Mouse (Mus musculus): ENCODE data around the gene Anapc4. TPM values are rescaled to one million over a fixed set of nuclear protein-coding genes. Genes with fewer than 3 reads are reported as not detected.

The Anapc4 gene
- polyA plus RNA-seq (2021) = 179 TPM

DNA sequence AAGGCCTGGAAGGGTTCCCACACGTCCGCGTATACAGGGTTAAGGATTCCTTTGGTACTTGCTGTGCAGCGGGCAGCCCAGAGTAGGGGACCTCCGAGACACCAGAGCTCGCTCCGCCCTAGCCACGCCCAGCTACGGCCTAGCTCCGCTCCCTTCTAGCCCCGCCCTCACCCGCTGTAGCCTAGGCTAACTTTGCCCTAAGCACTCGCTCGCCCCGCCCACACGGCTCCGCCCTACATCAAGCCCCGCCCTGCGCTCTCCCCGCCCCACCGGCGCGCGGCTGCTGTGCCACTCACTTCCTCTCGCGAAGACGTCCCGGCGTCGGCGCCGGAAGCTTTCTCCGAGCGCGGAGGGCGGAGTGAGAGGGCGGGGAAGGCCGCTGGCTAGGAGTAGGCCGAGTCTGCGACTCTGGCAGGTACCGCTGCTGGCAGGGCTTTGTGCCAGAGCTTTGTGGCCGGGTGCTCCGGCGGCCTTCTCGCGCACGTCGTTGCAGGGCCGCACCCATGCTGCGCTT, at the start of gene Anapc4:
Gene Anapc4 (plus strand): TSS at position 252 of the 514 bp plus-strand sequence.
- POLR2A ChIA-PET = interaction anchor here (0.6 to 1.2 kb wide), 3 partner anchors 9 to 295 kb away, joined by 3 read pairs; no protein-coding TSS in a partner anchor
- DNase-seq (ENCODE audit: low read depth, low spot score) (peak; percentile 91), ATAC-seq (peak; percentile 98)
- CTCF ChIA-PET = interaction anchor here (1.0 to 1.9 kb wide), 2 partner anchors 13 to 290 kb away, joined by 3 to 6 read pairs; no protein-coding TSS in a partner anchor
- in situ Hi-C loops (cut with MboI; ENCODE audit: low pct_unique_long_range_greater_than_20kb) = no loop called here
- H3K27me3 ChIP-seq = no peaks in the 10 kb centered on the region
- no peak for TF ChIP-seq CTCF (IDR thresholded peaks at IDR 0.05)

DNA sequence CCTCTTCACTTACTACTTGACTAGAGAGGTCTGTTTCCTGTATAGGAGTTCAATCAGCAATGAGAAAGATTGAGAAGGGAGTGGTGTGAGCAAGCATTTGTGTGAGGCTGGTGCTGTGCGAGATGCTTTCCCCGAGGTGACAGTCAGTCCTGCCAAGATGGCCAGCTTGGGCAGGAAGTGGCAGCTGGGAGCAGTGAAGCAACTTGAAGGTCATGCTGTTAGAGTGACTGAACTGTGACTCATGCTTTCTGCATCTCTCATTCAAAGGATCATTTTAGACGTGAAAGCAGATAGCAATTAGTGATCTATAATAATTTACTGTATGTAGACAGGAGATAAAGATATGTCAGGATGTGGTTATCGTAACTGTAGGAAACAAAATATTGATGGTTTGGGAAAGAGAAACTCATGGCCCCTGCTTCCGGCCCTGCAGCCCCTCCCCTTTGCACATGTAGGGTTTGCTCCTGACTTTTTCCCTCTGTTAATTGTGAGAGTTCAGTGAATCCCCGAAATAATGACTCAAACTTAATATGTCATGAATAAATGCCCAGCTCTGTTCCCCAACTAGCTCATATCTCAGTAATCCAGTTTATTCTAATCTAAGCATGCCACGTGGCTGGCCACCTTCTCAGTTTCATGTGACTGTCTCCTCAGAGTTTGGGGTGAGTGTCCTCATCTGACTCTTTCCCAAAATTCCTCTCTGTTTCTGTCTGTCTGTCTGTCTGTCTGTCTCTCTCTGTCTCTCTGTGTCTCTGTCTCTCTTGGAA, 47.1 kb upstream of the Anapc4 start:
- H3K27me3 ChIP-seq = no peaks in the 10 kb centered on the region
- POLR2A ChIA-PET = no interaction called here
- CTCF ChIA-PET = interaction anchor here (1.0 to 1.6 kb wide), 2 partner anchors 33 to 53 kb away, joined by 3 read pairs; no protein-coding TSS in a partner anchor
- in situ Hi-C loops (cut with MboI; ENCODE audit: low pct_unique_long_range_greater_than_20kb) = no loop called here
- DNase-seq (ENCODE audit: low read depth, low spot score) = peak; percentile 28
- ATAC-seq = peak; percentile 32
- no peak for TF ChIP-seq CTCF (IDR thresholded peaks at IDR 0.05)

DNA sequence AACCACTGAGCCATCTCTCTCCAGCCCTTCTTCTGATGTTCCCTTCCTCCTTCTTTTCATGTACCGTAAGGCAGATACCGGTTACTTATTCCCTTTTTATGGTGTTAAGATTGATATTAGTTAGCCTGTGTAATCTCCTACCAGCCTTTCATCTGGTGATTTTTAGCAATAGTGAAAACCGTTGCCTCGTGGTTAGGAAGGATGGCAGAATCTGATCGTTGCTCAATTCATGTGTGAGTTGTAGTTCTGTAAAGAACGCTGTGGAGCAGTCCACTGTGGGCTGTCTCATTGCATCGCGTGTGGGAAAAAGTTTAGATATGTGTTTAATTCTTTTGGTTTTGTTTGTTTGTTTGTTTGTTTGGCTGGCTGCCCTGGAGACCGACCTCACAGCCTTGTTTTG, 40.6 kb upstream of the Anapc4 start:
- in situ Hi-C loops (cut with MboI; ENCODE audit: low pct_unique_long_range_greater_than_20kb) = no loop called here

DNA sequence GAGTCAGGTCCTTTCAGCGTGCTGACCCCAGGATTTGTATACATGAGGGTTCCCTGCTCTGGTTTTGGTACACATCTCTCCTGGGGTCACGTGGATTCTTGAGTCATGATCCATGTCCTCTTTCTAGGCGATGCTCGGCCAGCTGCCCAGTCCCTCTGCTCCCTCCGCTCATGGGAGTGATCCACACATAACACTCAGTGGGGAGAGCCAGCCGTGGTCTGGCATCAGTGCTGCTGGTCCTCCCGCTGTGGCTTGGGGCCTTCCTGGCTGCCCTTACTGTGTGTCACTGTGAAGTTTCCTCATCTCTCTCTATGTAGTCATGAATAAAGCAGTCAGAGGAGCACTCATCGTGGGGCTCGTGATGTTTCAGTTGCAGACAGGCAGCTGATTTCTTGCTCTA, 39.7 kb upstream of the Anapc4 start:
- ChIA-PET POLR2A (no interaction called here), CTCF (interaction anchor here (0.7 to 1.4 kb wide), 2 partner anchors 8 to 29 kb away, joined by 3 read pairs; no protein-coding TSS in a partner anchor)
- no peaks in the 10 kb centered on the region for H3K27me3 ChIP-seq
- DNase-seq (ENCODE audit: low read depth, low spot score) (peak; percentile 39), ATAC-seq (peak; percentile 68)
- no peak for TF ChIP-seq CTCF (IDR thresholded peaks at IDR 0.05)
- in situ Hi-C loops (cut with MboI; ENCODE audit: low pct_unique_long_range_greater_than_20kb) = no loop called here

More for the DNA sequence above, 40.6 kb upstream of the Anapc4 start:
- ATAC-seq (no peak), DNase-seq (ENCODE audit: low read depth, low spot score) (no peak)
- ChIA-PET CTCF (interaction anchor here (1.0 to 1.4 kb wide), 2 partner anchors 9 to 12 kb away, joined by 3 to 4 read pairs; no protein-coding TSS in a partner anchor), POLR2A (no interaction called here)
- no peaks in the 10 kb centered on the region for H3K27me3 ChIP-seq
- TF ChIP-seq CTCF (IDR thresholded peaks at IDR 0.05) = no peak

DNA sequence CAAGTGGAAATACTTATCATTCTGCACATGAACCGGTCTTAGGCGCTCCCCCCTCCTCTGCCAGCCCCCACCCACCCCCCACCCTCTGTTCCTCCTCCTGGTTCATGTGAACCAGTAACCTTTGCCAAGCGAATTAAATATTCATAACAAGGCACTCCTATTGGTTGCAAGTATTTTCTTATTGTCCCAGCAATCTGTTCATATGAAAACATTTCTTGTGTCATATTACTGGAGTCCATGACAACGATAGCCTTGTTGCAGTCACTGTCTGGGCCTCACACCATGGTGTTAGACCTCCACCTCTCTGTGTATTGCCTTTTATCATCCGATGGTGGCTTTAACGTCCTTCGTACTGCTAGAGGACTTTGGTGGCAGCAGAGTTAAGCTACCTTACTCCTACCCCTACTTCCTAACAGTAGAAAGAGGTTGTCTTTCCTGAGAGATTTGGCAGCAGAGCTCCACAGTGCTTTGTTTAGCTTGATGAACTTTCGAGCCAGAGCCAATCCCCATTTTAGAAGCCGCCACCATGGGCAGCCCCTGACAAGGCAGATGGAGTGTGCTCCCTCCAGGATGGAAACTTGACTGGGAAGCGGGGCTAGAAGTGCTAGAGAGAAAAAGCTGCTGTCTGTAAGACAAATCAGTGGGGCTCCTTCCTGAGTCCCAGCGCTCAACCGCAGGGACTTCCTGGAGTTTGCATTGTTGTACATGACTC, 34.4 kb upstream of the Anapc4 start:
- CTCF ChIA-PET = no interaction called here
- in situ Hi-C loops (cut with MboI; ENCODE audit: low pct_unique_long_range_greater_than_20kb) = no loop called here
- no peaks in the 10 kb centered on the region for H3K27me3 ChIP-seq
- DNase-seq (ENCODE audit: low read depth, low spot score) = no peak
- POLR2A ChIA-PET = no interaction called here
- TF ChIP-seq CTCF (IDR thresholded peaks at IDR 0.05) = no peak
- ATAC-seq = no peak

DNA sequence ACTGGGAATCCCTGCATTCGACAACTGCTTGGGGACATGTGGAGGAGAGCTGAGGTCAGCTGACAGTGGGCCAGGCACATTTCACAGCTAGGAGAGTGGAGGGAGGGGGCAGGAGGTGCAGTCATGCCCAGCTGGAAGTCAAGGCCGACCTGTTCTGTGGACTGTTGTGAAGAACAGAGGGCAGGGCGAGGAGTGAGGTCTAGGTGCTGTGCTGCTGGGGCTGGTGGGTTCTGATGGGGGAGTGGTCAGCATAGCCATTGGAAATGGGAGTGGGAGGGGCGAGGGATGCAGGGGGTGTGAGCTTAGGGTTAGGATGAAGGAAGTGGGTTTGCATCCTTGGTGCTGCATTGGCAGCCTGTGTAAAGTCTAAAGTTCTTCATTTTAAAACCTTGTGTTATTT, 28.0 kb upstream of the Anapc4 start:
- in situ Hi-C loops (cut with MboI; ENCODE audit: low pct_unique_long_range_greater_than_20kb) = no loop called here

DNA sequence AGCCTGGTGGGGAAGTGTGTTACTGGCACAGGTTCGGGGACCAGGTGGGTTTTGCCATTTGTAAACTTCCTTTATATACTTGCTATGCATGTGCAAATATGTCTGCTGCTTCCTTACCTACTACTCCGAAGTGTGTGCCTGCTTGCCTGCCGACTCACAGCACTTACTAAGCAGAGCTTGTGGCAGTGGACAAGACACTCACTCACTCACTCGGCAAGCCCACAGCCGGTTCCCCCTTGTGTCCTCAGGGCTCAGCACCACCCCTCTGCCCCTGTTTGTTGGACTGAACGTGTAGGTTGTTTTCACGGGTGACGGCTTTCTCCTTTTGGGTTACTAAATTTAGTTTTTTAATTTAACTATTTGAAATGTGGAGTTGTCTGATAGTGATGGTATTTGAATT, 27.5 kb upstream of the Anapc4 start:
- ChIA-PET CTCF (interaction anchor here (1.0 to 3.4 kb wide), 2 partner anchors 15 to 18 kb away, joined by 3 to 13 read pairs; no protein-coding TSS in a partner anchor), POLR2A (no interaction called here)
- ATAC-seq (no peak), DNase-seq (ENCODE audit: low read depth, low spot score) (no peak)
- no peaks in the 10 kb centered on the region for H3K27me3 ChIP-seq
- in situ Hi-C loops (cut with MboI; ENCODE audit: low pct_unique_long_range_greater_than_20kb) = no loop called here
- TF ChIP-seq CTCF (IDR thresholded peaks at IDR 0.05) = no peak

More for the DNA sequence above, 28.0 kb upstream of the Anapc4 start:
- POLR2A ChIA-PET = no interaction called here
- ATAC-seq (no peak), DNase-seq (ENCODE audit: low read depth, low spot score) (no peak)
- TF ChIP-seq CTCF (IDR thresholded peaks at IDR 0.05) = no peak
- CTCF ChIA-PET = interaction anchor here (1.6 to 3.4 kb wide), 3 partner anchors 9 to 15 kb away, joined by 4 to 13 read pairs (median 8); no protein-coding TSS in a partner anchor
- no peaks in the 10 kb centered on the region for H3K27me3 ChIP-seq

DNA sequence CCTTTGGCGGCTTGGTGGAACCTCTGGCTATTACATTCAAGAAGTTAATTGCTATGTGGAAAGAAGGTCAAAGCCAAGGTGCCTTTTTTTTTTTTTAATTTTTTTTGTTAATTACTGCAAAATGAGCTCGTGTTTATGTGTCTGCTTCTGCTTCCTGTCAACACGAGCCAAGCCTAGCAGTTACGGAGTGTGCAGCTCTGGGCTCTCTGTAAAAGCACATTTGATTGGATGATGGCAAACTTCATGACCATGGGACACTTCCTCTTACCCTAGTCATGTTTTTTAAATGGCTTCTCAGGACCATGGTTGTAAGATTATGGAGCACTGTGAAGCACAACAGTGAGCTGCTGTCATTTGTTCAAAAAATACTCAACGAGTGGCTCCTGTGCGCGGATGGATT, 26.8 kb upstream of the Anapc4 start:
- no peak for DNase-seq (ENCODE audit: low read depth, low spot score)
- ChIA-PET CTCF (interaction anchor here (1.0 kb wide), 1 partner anchor 17 kb away, joined by 3 read pairs; no protein-coding TSS in a partner anchor), POLR2A (interaction anchor here (0.7 kb wide), 1 partner anchor 44 kb away, joined by 5 read pairs; no protein-coding TSS in a partner anchor)
- TF ChIP-seq CTCF (IDR thresholded peaks at IDR 0.05) = no peak
- in situ Hi-C loops (cut with MboI; ENCODE audit: low pct_unique_long_range_greater_than_20kb) = no loop called here
- no peaks in the 10 kb centered on the region for H3K27me3 ChIP-seq
- ATAC-seq = no peak

DNA sequence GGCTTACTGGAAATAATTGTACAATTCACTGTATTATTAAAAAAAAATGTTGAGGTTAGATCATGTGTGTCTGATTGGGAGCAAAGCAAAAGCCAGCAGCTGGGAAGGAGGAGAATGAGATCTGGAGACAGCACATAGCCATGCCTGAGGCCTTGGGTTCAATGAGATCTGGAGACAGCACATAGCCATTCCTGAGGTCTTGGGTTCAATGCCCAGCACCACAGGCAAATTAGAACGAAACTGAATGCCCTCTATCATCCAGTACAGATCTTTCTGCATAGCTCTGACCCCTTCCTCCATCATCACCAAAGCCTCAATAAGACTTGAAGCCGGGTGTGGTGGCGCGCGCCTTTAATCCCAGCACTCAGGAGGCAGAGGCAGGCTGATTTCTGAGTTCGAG, 23.4 kb upstream of the Anapc4 start:
- POLR2A ChIA-PET = no interaction called here
- peak; percentile 60 for ATAC-seq
- DNase-seq (ENCODE audit: low read depth, low spot score) = no peak
- CTCF ChIA-PET = interaction anchor here (1.1 kb wide), 1 partner anchor 645 kb away, joined by 3 read pairs; no protein-coding TSS in a partner anchor
- in situ Hi-C loops (cut with MboI; ENCODE audit: low pct_unique_long_range_greater_than_20kb) = loop anchor here (10.0 kb wide), 2 partner anchors 146 to 296 kb away; partner anchors contain the start of gene Sepsecs
- H3K27me3 ChIP-seq = no peaks in the 10 kb centered on the region
- no peak for TF ChIP-seq CTCF (IDR thresholded peaks at IDR 0.05)

DNA sequence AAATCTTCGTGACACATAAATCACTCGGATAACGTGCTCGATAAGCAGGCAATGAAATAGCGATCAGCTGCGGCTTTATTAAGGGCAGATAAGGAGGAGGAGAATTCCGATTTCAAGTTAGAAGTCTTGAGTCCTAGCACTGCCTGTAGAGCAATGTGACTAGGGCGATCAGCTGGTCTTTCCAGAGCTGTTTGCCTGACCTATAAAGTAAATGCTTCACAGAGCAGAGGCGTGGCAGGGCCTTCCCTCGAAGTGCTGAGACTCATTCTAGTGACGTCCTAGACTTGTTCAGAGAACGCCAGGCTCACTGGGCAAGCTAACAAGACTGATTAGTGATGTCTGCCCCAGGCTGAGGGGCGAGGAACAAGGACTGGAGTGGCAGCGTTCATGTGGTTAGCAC, 22.8 kb upstream of the Anapc4 start:
- H3K27me3 ChIP-seq = no peaks in the 10 kb centered on the region
- CTCF ChIA-PET = no interaction called here
- in situ Hi-C loops (cut with MboI; ENCODE audit: low pct_unique_long_range_greater_than_20kb) = loop anchor here (10.0 kb wide), 2 partner anchors 146 to 296 kb away; partner anchors contain the start of gene Sepsecs

More for the DNA sequence above, 22.8 kb upstream of the Anapc4 start:
- TF ChIP-seq CTCF (IDR thresholded peaks at IDR 0.05) = no peak
- no peak for ATAC-seq
- POLR2A ChIA-PET = no interaction called here
- no peak for DNase-seq (ENCODE audit: low read depth, low spot score)

Data from Patski (cell line).